ENCODE assay signal across 8 mouse cellular contexts in the genomic region with DNA sequence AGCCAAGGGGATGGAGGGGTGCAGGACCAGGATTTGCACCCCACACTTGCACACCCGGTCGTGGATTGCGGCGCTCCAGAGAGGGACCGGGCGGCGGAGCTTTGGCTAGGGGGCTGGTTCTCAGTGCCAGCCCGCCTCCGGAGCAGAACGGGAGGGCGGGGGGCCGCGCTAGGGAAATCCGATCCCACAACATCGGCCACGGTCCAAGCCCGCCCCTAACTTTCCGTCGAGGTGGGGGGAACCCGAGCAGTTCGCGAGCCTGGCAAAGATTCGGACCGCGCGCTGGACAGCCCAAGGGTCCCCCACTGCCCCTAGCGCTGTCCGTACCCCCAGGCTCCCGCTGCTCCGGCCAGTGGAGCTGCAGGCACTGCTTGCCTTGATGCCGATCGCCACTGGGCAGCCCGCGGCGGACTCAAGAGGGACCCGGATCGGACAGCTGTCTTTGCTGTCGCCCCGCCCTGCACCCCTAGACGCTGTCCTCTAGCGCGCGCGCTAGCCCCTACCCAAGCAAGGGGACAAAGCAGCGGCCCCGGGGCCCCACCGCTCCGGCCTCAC. TPM values are rescaled to one million over a fixed set of nuclear protein-coding genes. Genes with fewer than 3 reads are reported as not detected.
DNase-seq lines count a peak whose midpoint lies in the region; ATAC-seq and TF ChIP-seq lines count a peak whose summit lies in the region.

No protein-coding gene starts in this region.

- no peak for TF ChIP-seq EP300 in ES-Bruce4 (IDR thresholded peaks at IDR 0.05; ENCODE audit: insufficient read depth, low read depth, low read length)
- TF ChIP-seq EP300 in lung, postnatal 0 days (IDR thresholded peaks at IDR 0.05) = no peak; the same call in 1 of the 2 replicates

- ATAC-seq in forebrain, postnatal 0 days = peak; percentile 70
- peak; percentile 72 for ATAC-seq in lung, postnatal 0 days

- H3K27ac ChIP-seq in ES-Bruce4 (ENCODE audit: insufficient read depth, low read length) = no peak overlapping the region
- H3K27ac ChIP-seq in forebrain, postnatal 0 days (ENCODE audit: low read depth, low read length) = peak overlapping the region; percentile 99
- peak overlapping the region; percentile 99 for H3K27ac ChIP-seq in lung, postnatal 0 days (ENCODE audit: low read length)

- peak; percentile 80 for DNase-seq in brain, embryonic 14.5 days (ENCODE audit: low read depth)
- DNase-seq in forebrain, postnatal 0 days = no peak
- peak; percentile 93 for DNase-seq in heart, postnatal 4 days
- DNase-seq in layer of hippocampus, adult 8-10 months (ENCODE audit: low spot score in 2 of 2) = peak; percentile 47 to 69
- DNase-seq in lung, postnatal 0 days (ENCODE audit: low spot score) = peak; percentile 93
- peak; percentile 89 for DNase-seq in ovary, postnatal 10 days (ENCODE audit: low spot score)
- DNase-seq in urinary bladder, postnatal 36 days (ENCODE audit: low spot score in 2 of 2) = peak; percentile 82 to 85

- H3K9ac ChIP-seq in ES-Bruce4 (ENCODE audit: low read depth, poor library complexity, severe bottlenecking) = peak overlapping the region; percentile 67
- peak overlapping the region; percentile 89 for H3K9ac ChIP-seq in forebrain, postnatal 0 days
- H3K9ac ChIP-seq in lung, postnatal 0 days (replicated peaks; ENCODE audit: low read depth) = peak overlapping the region; percentile 91

- no peak for TF ChIP-seq CTCF in ES-Bruce4 (IDR thresholded peaks at IDR 0.05; ENCODE audit: low read depth, low read length)
- TF ChIP-seq CTCF in brain, embryonic 14.5 days (IDR thresholded peaks at IDR 0.05; ENCODE audit: borderline replicate concordance, extremely low read depth, insufficient read depth, insufficient read length) = no peak
- TF ChIP-seq CTCF in forebrain, postnatal 0 days (IDR thresholded peaks at IDR 0.05; ENCODE audit: low read depth) = no peak
- no peak for TF ChIP-seq CTCF in lung, postnatal 0 days (IDR thresholded peaks at IDR 0.05)

- WGBS in forebrain, postnatal 0 days = 3% methylated on average over 47 of the region's 48 CpGs
- 4% methylated on average over 48 of the region's 48 CpGs for WGBS in lung, postnatal 0 days

- TF ChIP-seq POLR2A in ES-Bruce4 (IDR thresholded peaks at IDR 0.05; ENCODE audit: insufficient read depth, low read length) = no peak
- TF ChIP-seq POLR2A in brain, embryonic 14.5 days (IDR thresholded peaks at IDR 0.05; ENCODE audit: borderline replicate concordance, extremely low read depth, insufficient read depth, insufficient read length, poor library complexity, severe bottlenecking) = no peak

- H3K4me2 ChIP-seq in forebrain, postnatal 0 days (ENCODE audit: low read depth) = peak overlapping the region; percentile 96
- peak overlapping the region; percentile 84 for H3K4me2 ChIP-seq in lung, postnatal 0 days (replicated peaks; ENCODE audit: low read depth, low read length)

- peak overlapping the region; percentile 84 for H3K4me3 ChIP-seq in ES-Bruce4 (ENCODE audit: low read depth, low read length)
- H3K4me3 ChIP-seq in forebrain, postnatal 0 days (ENCODE audit: low read depth, low read length) = peak overlapping the region; percentile 67
- H3K4me3 ChIP-seq in lung, postnatal 0 days (ENCODE audit: low read depth, low read length) = peak overlapping the region; percentile 85

- H3K9me3 ChIP-seq in ES-Bruce4 (replicated peaks; ENCODE audit: control insufficient read depth, insufficient read depth, low read length, poor library complexity, severe bottlenecking) = no peaks in the 10 kb centered on the region
- no peaks in the 10 kb centered on the region for H3K9me3 ChIP-seq in forebrain, postnatal 0 days (ENCODE audit: low read length)
- no peaks in the 10 kb centered on the region for H3K9me3 ChIP-seq in lung, postnatal 0 days (ENCODE audit: low read length)

- peaks cover 2% of the 10 kb centered on the region for H3K4me1 ChIP-seq in ES-Bruce4 (ENCODE audit: control insufficient read depth, insufficient read depth, low read length)
- H3K4me1 ChIP-seq in forebrain, postnatal 0 days (ENCODE audit: insufficient read depth) = peaks cover 12% of the 10 kb centered on the region
- H3K4me1 ChIP-seq in lung, postnatal 0 days (ENCODE audit: insufficient read depth, low read depth, low read length) = peaks cover 26% of the 10 kb centered on the region

- H3K36me3 ChIP-seq in ES-Bruce4 (ENCODE audit: control insufficient read depth, insufficient read depth, low read length, poor library complexity, severe bottlenecking) = no peaks in the 10 kb centered on the region
- H3K36me3 ChIP-seq in forebrain, postnatal 0 days (ENCODE audit: insufficient read depth) = peaks cover 28% of the 10 kb centered on the region
- peaks cover 10% of the 10 kb centered on the region for H3K36me3 ChIP-seq in lung, postnatal 0 days (ENCODE audit: insufficient read depth, low read length)

- H3K27me3 ChIP-seq in ES-Bruce4 (ENCODE audit: control insufficient read depth, insufficient read depth, low read length, poor library complexity, severe bottlenecking) = no peaks in the 10 kb centered on the region
- H3K27me3 ChIP-seq in forebrain, postnatal 0 days (ENCODE audit: insufficient read depth, low read length) = no peaks in the 10 kb centered on the region
- no peaks in the 10 kb centered on the region for H3K27me3 ChIP-seq in lung, postnatal 0 days (replicated peaks; ENCODE audit: insufficient read depth, low read length)

RNA-seq across cellular contexts. Expression of a gene that starts 0.6 kb away (rescaled TPM):
- 6.5 and 11.2 TPM in 2 replicates for polyA plus RNA-seq in ES-Bruce4 (2011; ENCODE audit: insufficient read depth, insufficient read length, low read depth, missing spikeins)
- 64.2 and 66.1 TPM in 2 replicates for polyA plus RNA-seq in brain, embryonic 14.5 days (2012; rRNA removed)
- 32.8 and 39.1 TPM in 2 replicates for total RNA-seq in forebrain, postnatal 0 days (2014; rRNA removed)
- polyA plus RNA-seq in forebrain, postnatal 0 days (2015; fragmentation: Nextera tagmentation; extraction: Ambion mirVana) = 17.3 and 24.1 TPM in 2 replicates
- 10 to 100 TPM; 26.7 to 31.2 TPM for total RNA-seq in heart, postnatal 4 days (2021)
- 10 to 100 TPM; 13.8 to 18.3 (median 15.1) TPM for total RNA-seq in layer of hippocampus, adult 8-10 months (2022)
- polyA plus RNA-seq in lung, postnatal 0 days (2015; fragmentation: Nextera tagmentation; extraction: Ambion mirVana) = 11.7 and 15.0 TPM in 2 replicates

RNA-seq across cellular contexts. Expression of a gene that starts 10.3 kb away (rescaled TPM):
- 6.4 and 8.8 TPM in 2 replicates for polyA plus RNA-seq in ES-Bruce4 (2011; ENCODE audit: insufficient read depth, insufficient read length, low read depth, missing spikeins)
- 20.7 and 24.1 TPM in 2 replicates for polyA plus RNA-seq in brain, embryonic 14.5 days (2012; rRNA removed)
- 19.3 and 25.5 TPM in 2 replicates for total RNA-seq in forebrain, postnatal 0 days (2014; rRNA removed)
- 21.1 and 23.6 TPM in 2 replicates for polyA plus RNA-seq in forebrain, postnatal 0 days (2015; fragmentation: Nextera tagmentation; extraction: Ambion mirVana)
- total RNA-seq in heart, postnatal 4 days (2021) = 10 to 100 TPM; 16.0 to 18.5 TPM
- 10 to 100 TPM; 10.3 to 18.2 (median 13.2) TPM for total RNA-seq in layer of hippocampus, adult 8-10 months (2022)
- polyA plus RNA-seq in lung, postnatal 0 days (2015; fragmentation: Nextera tagmentation; extraction: Ambion mirVana) = 19.4 and 23.1 TPM in 2 replicates

RNA-seq across cellular contexts. Expression of a gene that starts 18.3 kb away (rescaled TPM):
- polyA plus RNA-seq in ES-Bruce4 (2011; ENCODE audit: insufficient read depth, insufficient read length, low read depth, missing spikeins) = 1.2 TPM in 1 of 2 replicates, not detected in the other
- 0.07 and 0.08 TPM in 2 replicates for polyA plus RNA-seq in brain, embryonic 14.5 days (2012; rRNA removed)
- 0.38 TPM in 1 of 2 replicates, not detected in the other for total RNA-seq in forebrain, postnatal 0 days (2014; rRNA removed)
- 0.27 TPM in 1 of 2 replicates, not detected in the other for polyA plus RNA-seq in forebrain, postnatal 0 days (2015; fragmentation: Nextera tagmentation; extraction: Ambion mirVana)
- total RNA-seq in heart, postnatal 4 days (2021) = 10 to 100 TPM; 48.6 to 69.8 TPM
- under 1 TPM in 1 of 4 experiments, not detected in 3; 0.38 TPM for total RNA-seq in layer of hippocampus, adult 8-10 months (2022)
- polyA plus RNA-seq in lung, postnatal 0 days (2015; fragmentation: Nextera tagmentation; extraction: Ambion mirVana) = 0.62 TPM in 1 of 2 replicates, not detected in the other

RNA-seq across cellular contexts. Expression of a gene that starts 20.9 kb away (rescaled TPM):
- 6.8 and 6.9 TPM in 2 replicates for polyA plus RNA-seq in ES-Bruce4 (2011; ENCODE audit: insufficient read depth, insufficient read length, low read depth, missing spikeins)
- polyA plus RNA-seq in brain, embryonic 14.5 days (2012; rRNA removed) = 18.1 and 19.8 TPM in 2 replicates
- total RNA-seq in forebrain, postnatal 0 days (2014; rRNA removed) = 6.3 and 9.8 TPM in 2 replicates
- polyA plus RNA-seq in forebrain, postnatal 0 days (2015; fragmentation: Nextera tagmentation; extraction: Ambion mirVana) = 4.5 and 5.3 TPM in 2 replicates
- 100 to 1,000 TPM; 151 to 159 TPM for total RNA-seq in heart, postnatal 4 days (2021)
- 1 to 10 TPM; 3.7 to 7.7 (median 5.0) TPM for total RNA-seq in layer of hippocampus, adult 8-10 months (2022)
- polyA plus RNA-seq in lung, postnatal 0 days (2015; fragmentation: Nextera tagmentation; extraction: Ambion mirVana) = 6.2 and 10.5 TPM in 2 replicates

RNA-seq across cellular contexts. Expression of a gene that starts 45.9 kb away (rescaled TPM):
- 17.4 and 18.0 TPM in 2 replicates for polyA plus RNA-seq in ES-Bruce4 (2011; ENCODE audit: insufficient read depth, insufficient read length, low read depth, missing spikeins)
- polyA plus RNA-seq in brain, embryonic 14.5 days (2012; rRNA removed) = 33.6 TPM in 2 replicates
- total RNA-seq in forebrain, postnatal 0 days (2014; rRNA removed) = 25.6 and 29.1 TPM in 2 replicates
- polyA plus RNA-seq in forebrain, postnatal 0 days (2015; fragmentation: Nextera tagmentation; extraction: Ambion mirVana) = 3.7 and 4.8 TPM in 2 replicates
- 10 to 100 TPM; 14.9 to 15.7 TPM for total RNA-seq in heart, postnatal 4 days (2021)
- total RNA-seq in layer of hippocampus, adult 8-10 months (2022) = 10 to 100 TPM; 33.3 to 47.2 (median 35.7) TPM
- polyA plus RNA-seq in lung, postnatal 0 days (2015; fragmentation: Nextera tagmentation; extraction: Ambion mirVana) = 3.3 TPM in 2 replicates
